ENCODE assay signal across 15 mouse cellular contexts in the genomic region with DNA sequence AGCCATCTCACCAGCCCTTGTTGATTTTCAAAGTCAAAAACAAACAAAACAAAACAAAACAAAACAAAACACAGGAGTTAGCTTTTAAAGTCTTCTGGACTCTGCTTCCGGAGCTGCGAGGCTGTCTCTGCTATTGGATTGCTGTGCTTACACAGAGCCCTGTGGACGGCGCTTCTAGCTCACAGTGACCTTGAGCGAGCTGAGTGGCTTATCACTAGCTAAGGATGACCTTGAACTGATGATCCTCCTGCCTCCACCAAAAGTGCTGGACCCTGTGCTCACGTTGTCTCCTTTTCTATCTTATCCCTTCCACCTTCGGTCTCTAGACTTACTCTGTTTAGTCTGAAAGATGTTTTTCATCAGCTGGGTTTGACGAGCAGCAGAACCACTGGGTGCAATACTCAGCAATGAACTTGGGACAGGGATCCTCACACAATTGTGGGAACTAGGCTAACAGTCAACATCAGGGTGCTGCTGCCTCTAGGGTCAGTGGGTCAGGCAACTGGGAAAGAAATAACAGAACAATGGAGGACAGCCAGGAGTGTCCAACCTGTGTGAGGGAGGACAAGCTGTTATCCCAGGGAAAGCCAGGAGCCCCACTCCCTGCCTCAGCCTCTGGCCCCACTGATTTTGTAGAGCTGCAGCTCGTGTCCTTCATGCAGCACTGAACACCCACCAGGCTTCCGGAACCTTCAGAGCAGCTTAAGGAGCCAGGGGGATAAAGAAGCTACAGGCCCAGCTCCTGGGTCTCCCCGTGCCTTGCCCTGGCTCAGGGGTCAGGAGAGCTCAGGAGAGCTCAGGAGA.
DNase-seq lines count a peak whose midpoint lies in the region; ATAC-seq and TF ChIP-seq lines count a peak whose summit lies in the region.
"Had no signal": no experiment of that assay in that cellular context is flagged by ENCODE, and none has a peak within 500 bp of the region (broad histone marks: within the 10 kb centered on the region; RNA-seq: fewer than 3 reads in every experiment).

No protein-coding gene starts in this region.

- H3K9me3 ChIP-seq in liver, embryonic 12.5 days (replicated peaks), result no peaks in the 10 kb centered on the region
- no peaks in the 10 kb centered on the region for H3K9me3 ChIP-seq in embryonic facial prominence, embryonic 10.5 days
- no peaks in the 10 kb centered on the region for H3K9me3 ChIP-seq in liver, postnatal 0 days (ENCODE audit: low read length)
- H3K9me3 ChIP-seq: embryonic facial prominence, embryonic 13.5 days; midbrain, embryonic 10.5 days; neural tube, embryonic 15.5 days had no signal

- no peaks in the 10 kb centered on the region for H3K36me3 ChIP-seq in liver, embryonic 12.5 days
- H3K36me3 ChIP-seq in embryonic facial prominence, embryonic 10.5 days (replicated peaks), result no peaks in the 10 kb centered on the region
- H3K36me3 ChIP-seq in liver, postnatal 0 days (replicated peaks; ENCODE audit: insufficient read depth, low read length), result no peaks in the 10 kb centered on the region
- H3K36me3 ChIP-seq: embryonic facial prominence, embryonic 13.5 days; midbrain, embryonic 10.5 days; neural tube, embryonic 15.5 days had no signal

- H3K27ac ChIP-seq in gastrocnemius, adult 2 months, result peak overlapping the region; percentile 53
- no peak overlapping the region for H3K27ac ChIP-seq in liver, embryonic 12.5 days
- peak overlapping the region; percentile 40 for H3K27ac ChIP-seq in embryonic facial prominence, embryonic 10.5 days (replicated peaks)
- H3K27ac ChIP-seq in liver, postnatal 0 days (ENCODE audit: low read depth), result 0 out of 2 replicates have a peak overlapping the region, but pooled peaks have one; percentile 18
- H3K27ac ChIP-seq: embryonic facial prominence, embryonic 13.5 days; midbrain, embryonic 10.5 days; neural tube, embryonic 15.5 days had no signal

- no peak for TF ChIP-seq CTCF in gastrocnemius, adult 2 months (IDR thresholded peaks at IDR 0.05)
- no peak for TF ChIP-seq CTCF in liver, postnatal 0 days (IDR thresholded peaks at IDR 0.05; ENCODE audit: low read depth)

- no peak overlapping the region for H3K4me3 ChIP-seq in gastrocnemius, adult 2 months
- no peak overlapping the region for H3K4me3 ChIP-seq in liver, embryonic 12.5 days
- H3K4me3 ChIP-seq in embryonic facial prominence, embryonic 10.5 days, result no peak overlapping the region
- no peak overlapping the region for H3K4me3 ChIP-seq in liver, postnatal 0 days (ENCODE audit: low read depth, low read length)
- H3K4me3 ChIP-seq: embryonic facial prominence, embryonic 13.5 days; midbrain, embryonic 10.5 days; neural tube, embryonic 15.5 days had no signal

- no peak for TF ChIP-seq EP300 in liver, postnatal 0 days (IDR thresholded peaks at IDR 0.05; ENCODE audit: low read depth)

- H3K4me1 ChIP-seq in liver, embryonic 12.5 days, result peaks cover 3% of the 10 kb centered on the region; the same call in 1 of the 2 replicates
- H3K4me1 ChIP-seq in embryonic facial prominence, embryonic 10.5 days, result 0 out of 2 replicates have a peak, but pooled peaks cover 3% of the 10 kb centered on the region
- no peaks in the 10 kb centered on the region for H3K4me1 ChIP-seq in liver, postnatal 0 days (ENCODE audit: insufficient read depth)
- H3K4me1 ChIP-seq: embryonic facial prominence, embryonic 13.5 days; neural tube, embryonic 15.5 days had no signal

- intact Hi-C loops in gastrocnemius, adult 2 months (cut with DNase I), result no loop called here

- ATAC-seq in liver, embryonic 12.5 days, result 0 out of 2 replicates have a peak, but pooled peaks have one; percentile 42
- ATAC-seq in liver, postnatal 0 days, result peak; percentile 87

- no peaks in the 10 kb centered on the region for H3K27me3 ChIP-seq in liver, embryonic 12.5 days (replicated peaks)
- no peaks in the 10 kb centered on the region for H3K27me3 ChIP-seq in embryonic facial prominence, embryonic 10.5 days (replicated peaks; ENCODE audit: low read depth, poor library complexity, severe bottlenecking)
- no peaks in the 10 kb centered on the region for H3K27me3 ChIP-seq in liver, postnatal 0 days (ENCODE audit: insufficient read depth, low read length)
- H3K27me3 ChIP-seq: embryonic facial prominence, embryonic 13.5 days; neural tube, embryonic 15.5 days had no signal

- WGBS in liver, embryonic 12.5 days (ENCODE audit: insufficient replicate concordance), result 63% methylated on average over 11 of the region's 11 CpGs
- WGBS in embryonic facial prominence, embryonic 10.5 days, result 91% methylated on average over 11 of the region's 11 CpGs
- WGBS in liver, postnatal 0 days (ENCODE audit: insufficient replicate concordance), result 52% methylated on average over 10 of the region's 11 CpGs

- no peak for DNase-seq in gastrocnemius, adult 2 months
- no peak for DNase-seq in gastrocnemius, adult 18-20 months (ENCODE audit: low spot score)
- DNase-seq in liver, result no peak
- no peak for DNase-seq in embryonic facial prominence, embryonic 10.5 days (ENCODE audit: low spot score)
- DNase-seq in liver, postnatal 0 days, result no peak
- DNase-seq in layer of hippocampus, adult 11-12 months (ENCODE audit: low spot score), result no peak
- DNase-seq: cerebellum, adult 18-20 months; kidney, adult 9 months; kidney, postnatal 4 days; lung, postnatal 36 days; spleen, adult 18-20 months had no signal

- no peak overlapping the region for H3K9ac ChIP-seq in liver, embryonic 12.5 days
- no peak overlapping the region for H3K9ac ChIP-seq in liver, postnatal 0 days (replicated peaks)
- H3K9ac ChIP-seq: embryonic facial prominence, embryonic 13.5 days; neural tube, embryonic 15.5 days had no signal

- H3K4me2 ChIP-seq in liver, embryonic 12.5 days, result no peak overlapping the region
- no peak overlapping the region for H3K4me2 ChIP-seq in liver, postnatal 0 days (ENCODE audit: low read depth, low read length)
- H3K4me2 ChIP-seq: embryonic facial prominence, embryonic 13.5 days; neural tube, embryonic 15.5 days had no signal
